Mouse (Mus musculus): ENCODE results near the gene Dhrs1. TPM values are rescaled to one million over a fixed set of nuclear protein-coding genes. Genes with fewer than 3 reads are reported as not detected.

The Dhrs1 gene
- total RNA-seq, 2 experiments from 2014 or later = 39.8 to 42.6 TPM

DNA sequence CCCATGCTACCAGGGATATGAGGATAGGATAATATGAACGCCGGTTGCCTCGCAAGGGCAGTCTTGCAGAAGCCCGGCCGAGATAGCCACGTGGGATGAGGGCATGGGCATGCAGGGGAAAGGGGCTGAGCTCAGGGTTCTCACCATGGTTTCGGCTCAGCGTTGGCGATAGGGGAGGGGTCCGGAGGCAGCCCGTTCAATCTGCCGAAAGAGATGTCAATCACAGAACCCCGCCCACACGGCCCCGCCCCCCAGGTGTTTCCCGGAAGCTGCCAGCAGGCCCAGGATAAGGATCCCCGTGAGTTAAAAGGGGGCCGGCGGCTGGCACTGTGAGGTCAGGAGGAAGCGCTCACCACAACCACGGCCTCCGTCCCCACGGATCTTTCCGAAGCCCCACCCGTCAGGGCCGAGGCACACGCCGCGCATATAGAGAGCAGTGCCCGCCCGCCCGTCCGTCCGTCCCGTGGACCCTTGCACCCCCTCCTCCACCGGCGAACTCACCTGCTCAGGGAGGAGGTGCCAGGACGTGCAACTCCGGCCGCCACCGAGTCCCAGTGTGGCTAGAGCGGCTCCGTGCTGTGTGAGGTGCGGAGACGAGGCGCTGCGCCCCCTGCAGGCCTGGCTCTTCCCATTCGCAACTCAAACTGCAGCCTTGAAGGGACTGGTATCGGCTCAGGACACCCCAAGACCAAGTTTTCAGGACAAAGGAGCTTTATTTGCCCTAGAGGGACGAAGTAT is 23.6 kb downstream of the Dhrs1 start, which contains the start of gene Rabggta:
TSS of gene Rabggta (minus strand) at position 564 of the 738 bp plus-strand sequence.
- peak; percentile 92 for DNase-seq

DNA sequence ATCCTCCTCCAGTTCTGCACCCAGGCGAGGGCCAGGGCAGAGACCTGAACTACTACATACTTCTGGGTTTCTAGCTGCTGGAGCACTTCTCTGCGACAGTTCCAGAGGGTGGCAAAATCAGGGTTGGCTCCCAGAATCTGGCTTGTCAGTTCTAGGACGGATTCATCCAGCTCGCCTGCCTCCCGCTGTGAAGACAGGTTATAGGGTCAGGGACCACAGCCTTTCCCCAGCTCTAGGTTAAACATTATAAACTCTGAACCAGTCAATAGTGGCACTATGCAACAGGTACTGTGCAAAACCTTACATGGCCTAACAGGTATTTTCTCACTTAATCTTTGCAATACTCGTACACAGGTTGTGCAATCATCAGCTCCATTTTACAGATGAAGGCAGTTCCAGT is 24.4 kb downstream of the Dhrs1 start:
- DNase-seq = no peak

DNA sequence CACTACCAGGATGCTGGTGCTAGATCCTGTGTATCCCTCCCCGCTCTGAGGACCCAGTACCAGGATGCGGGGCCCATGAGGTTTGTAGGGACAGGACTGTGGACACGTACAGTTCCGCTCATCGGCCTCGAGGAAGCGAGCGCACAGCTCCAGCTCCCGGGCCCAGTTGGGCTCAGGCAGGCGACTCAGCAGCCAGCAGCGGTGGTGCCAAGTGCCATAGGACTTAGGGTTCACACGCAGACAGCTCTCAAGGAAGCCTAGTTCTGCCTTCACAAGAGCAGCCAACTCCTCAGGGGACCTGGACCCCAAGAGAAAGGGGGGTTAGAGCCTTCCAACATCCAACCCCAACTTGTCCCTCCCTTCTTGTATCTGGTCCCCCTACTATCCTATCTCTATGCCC is 24.8 kb downstream of the Dhrs1 start:
- DNase-seq = no peak

GRCm38 (mm10) chr14:55719737-55720136 is 25.8 kb downstream of the Dhrs1 start:
- DNase-seq = no peak

DNA sequence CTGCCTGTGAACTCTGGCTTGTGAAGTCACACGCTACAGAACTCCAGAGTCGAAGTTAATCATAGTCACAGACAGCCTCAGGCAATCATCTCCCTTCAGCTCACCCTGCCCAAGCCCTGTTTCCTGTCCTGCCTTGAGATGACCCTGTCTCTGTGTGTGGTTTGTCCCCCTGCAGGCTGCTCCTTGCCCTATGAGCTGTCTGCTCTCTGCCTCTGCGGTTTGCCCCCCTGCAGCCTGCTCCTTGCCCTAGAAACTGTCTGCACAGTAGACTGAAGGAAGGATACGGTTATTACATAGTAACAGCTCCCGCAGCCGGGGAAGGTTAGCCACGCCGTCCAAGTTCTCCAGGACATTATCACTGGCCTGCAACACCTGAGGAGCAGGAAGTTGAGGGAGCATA is 28.6 kb downstream of the Dhrs1 start:
- DNase-seq = no peak

GRCm38 (mm10) chr14:55716271-55716670 is 29.2 kb downstream of the Dhrs1 start:
- no peak for DNase-seq

DNA sequence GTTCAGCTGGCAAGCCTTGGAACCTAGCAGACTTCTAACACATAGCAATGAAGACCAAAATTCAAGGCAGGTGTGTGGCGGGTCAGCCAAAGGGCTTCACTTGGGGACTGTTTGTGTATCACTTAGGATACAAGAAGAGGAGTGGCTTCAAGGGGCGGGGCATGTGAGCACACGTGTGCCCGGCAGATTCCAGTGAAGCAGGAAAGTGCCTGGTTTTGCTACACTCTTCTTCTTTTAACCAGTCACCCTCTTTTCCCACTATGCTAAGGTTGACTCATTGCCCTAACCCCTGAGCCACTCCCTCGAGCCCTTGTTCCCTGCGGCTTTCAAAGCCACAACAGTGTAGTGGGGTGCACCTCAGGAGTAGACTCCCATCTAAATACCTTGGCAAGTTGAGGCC is 30.6 kb downstream of the Dhrs1 start:
- DNase-seq = no peak

DNA sequence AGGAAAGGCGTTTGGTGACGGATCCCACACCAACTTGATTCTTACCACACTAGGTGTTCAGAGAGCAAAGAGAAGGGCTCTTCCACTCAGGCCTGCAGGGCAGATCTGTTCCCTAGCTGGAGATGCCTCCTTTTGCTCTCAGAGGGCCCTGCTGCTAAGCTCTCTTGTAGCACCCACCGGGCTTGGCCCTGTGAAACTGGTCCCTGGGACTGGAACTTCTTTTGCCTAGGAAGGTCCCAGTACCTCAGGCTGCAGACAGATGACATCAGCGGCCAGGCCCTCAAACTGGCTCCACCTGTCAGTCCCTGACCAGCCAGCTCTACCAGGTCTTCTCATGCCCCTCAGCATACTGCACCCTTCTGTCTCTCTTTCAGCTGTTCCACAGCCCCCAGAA is 31.8 kb downstream of the Dhrs1 start, which contains the start of gene Tgm1:
TSS of gene Tgm1 (minus strand) at position 198 of the 394 bp plus-strand sequence.
- no peak for DNase-seq

DNA sequence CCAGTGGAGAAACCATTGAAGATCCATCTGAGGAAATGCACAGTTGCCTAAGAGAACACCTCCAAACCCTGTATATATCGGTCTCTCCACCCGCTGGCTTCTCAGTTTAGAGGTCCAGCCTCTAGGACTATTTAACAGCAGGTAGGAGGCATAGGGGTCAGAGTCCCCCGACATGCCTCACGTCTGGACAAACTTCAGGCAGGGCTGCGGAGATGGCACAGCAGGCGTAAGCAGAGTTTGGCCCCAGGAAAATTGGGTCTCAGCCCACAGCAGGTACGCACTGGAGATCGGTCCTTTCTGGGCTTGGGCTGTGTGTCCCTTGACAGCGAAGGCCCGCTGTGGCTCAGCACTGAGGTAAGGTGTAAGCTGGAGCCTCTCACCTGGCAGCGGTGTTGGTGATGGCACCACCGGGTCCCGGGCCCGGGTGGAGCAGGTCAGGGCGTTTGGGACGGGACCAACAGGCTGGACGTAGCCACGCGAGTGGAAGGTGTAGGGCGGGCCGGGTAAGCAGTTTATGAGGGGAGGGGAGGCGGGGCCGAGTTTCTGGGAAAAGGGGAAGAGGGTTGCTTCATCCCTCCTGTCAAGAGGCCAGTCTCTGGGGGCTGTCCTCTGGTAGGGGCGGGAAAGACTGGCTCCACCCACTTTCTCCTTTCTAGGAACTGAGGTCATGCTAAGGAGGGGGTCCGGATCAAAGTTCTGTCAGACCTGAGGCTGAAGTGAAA is 32.3 kb downstream of the Dhrs1 start:
- peak; percentile 49 to 67 for DNase-seq

DNA sequence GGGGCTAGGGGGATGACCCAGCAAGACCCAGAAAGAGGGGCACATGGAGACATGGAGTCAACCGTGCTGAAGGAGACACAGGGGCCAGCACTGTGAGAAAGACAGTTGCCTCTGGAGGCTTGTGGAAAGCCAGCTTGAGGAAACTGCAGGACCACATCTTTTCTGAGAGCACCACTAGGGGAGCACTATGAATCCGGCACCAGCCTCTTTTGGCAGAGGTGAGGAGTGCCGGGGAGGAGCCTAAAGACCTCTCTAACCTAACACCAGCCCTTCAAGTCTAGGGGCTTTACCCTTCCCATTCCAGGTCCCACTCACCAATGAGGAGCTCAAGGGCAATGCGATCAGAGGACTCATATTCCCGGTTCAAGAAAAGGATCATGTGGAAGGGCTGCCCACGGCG is 33.7 kb downstream of the Dhrs1 start:
- no peak for DNase-seq

- no peak for DNase-seq
Observed at GRCm38 (mm10) chr14:55709509-55709908, 36.0 kb downstream of the Dhrs1 start.

DNA sequence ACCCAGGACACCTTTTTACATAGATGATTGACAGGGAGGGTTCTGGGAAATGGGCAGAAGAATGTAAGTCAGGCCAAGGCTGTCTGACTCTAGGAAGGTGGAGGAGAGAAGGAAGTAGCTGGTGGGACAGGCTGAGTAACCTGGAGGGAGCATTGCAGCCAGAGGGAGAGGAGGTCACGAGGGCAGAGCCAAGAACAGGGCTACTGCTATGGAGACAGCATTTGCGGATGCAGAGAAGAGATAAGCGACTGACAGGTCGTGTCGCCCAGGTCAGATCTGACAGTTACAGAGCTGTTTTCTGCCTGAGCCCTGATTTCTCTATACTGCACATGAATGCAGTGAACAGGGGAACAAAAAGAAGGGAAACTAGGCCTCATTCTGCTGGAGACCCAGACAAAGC is 38.1 kb downstream of the Dhrs1 start:
- no peak for DNase-seq

- no peak for DNase-seq
Observed at GRCm38 (mm10) chr14:55706051-55706600, 39.4 kb downstream of the Dhrs1 start.

DNA sequence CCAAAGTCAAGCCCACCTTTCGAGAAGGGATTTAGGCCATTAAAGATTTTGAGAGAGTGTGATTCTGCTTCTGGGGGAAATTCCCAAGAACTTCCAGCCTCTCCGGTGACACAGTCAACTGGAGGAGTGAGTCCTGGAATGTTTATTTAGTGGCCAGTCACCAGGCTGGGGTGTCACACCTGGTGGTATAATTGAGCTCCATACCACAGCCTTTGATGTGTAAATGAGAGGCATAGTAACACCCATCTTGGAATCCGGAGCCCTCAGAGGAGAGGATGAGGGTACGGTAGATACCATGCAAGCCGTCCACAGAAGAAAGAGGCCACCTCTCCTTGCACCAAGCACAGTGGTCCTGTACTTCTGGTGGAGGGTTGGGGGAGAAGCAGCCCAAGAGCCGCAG is 42.7 kb downstream of the Dhrs1 start:
- no peak for DNase-seq

GRCm38 (mm10) chr14:55701131-55701530 is 44.4 kb downstream of the Dhrs1 start:
- DNase-seq = no peak

GRCm38 (mm10) chr14:55697226-55697625 is 48.3 kb downstream of the Dhrs1 start:
- DNase-seq = peak in 1 of 2 experiments; percentile 24

GRCm38 (mm10) chr14:55689433-55689832 is 56.1 kb downstream of the Dhrs1 start:
- DNase-seq = no peak

Other genes with a start within 250 kb of the Dhrs1 start
- gene Cpne6, start 235.2 kb downstream of the Dhrs1 start, total RNA-seq (2021) = not detected
- gene Nrl, start 220.7 kb downstream of the Dhrs1 start, total RNA-seq (2021) = not detected
- 1 to 10 TPM; 8.3 to 9.4 TPM for gene Pck2, start 205.4 kb downstream of the Dhrs1 start, total RNA-seq (2021)
- gene Dcaf11, start 185.7 kb downstream of the Dhrs1 start, total RNA-seq (2021) = 100 to 1,000 TPM; 147 to 152 TPM
- not detected for gene A730061H03Rik, start 185.3 kb downstream of the Dhrs1 start, total RNA-seq (2021)
- 100 to 1,000 TPM; 172 to 176 TPM for gene Fitm1, start 170.1 kb downstream of the Dhrs1 start, total RNA-seq (2021)
- gene Psme1, start 167.6 kb downstream of the Dhrs1 start, total RNA-seq (2021) = 100 to 1,000 TPM; 276 to 319 TPM
- 10 to 100 TPM; 66.8 to 70.0 TPM for gene Emc9, start 160.4 kb downstream of the Dhrs1 start, total RNA-seq (2021)
- gene Psme2, start 154.6 kb downstream of the Dhrs1 start, total RNA-seq (2021) = 100 to 1,000 TPM; 142 to 145 TPM
- gene Rnf31, start 154.0 kb downstream of the Dhrs1 start, total RNA-seq (2021) = 10 to 100 TPM; 25.4 to 29.9 TPM
- 10 to 100 TPM in 1 of 2 experiments, 1 to 10 TPM in 1; 8.9 to 11.0 TPM for gene Irf9, start 142.1 kb downstream of the Dhrs1 start, total RNA-seq (2021)
- under 1 TPM; 0.22 to 0.62 TPM for gene Rec8, start 127.7 kb downstream of the Dhrs1 start, total RNA-seq (2021)
- 10 to 100 TPM; 51.3 to 64.8 TPM for gene Ipo4, start 109.7 kb downstream of the Dhrs1 start, total RNA-seq (2021)
- 1 to 10 TPM; 1.4 to 2.3 TPM for gene Gm49378, start 107.8 kb downstream of the Dhrs1 start, total RNA-seq (2021)
- gene Tm9sf1, start 101.9 kb downstream of the Dhrs1 start, total RNA-seq (2021) = 10 to 100 TPM; 39.7 to 42.3 TPM
- under 1 TPM; 0.42 to 0.54 TPM for gene Tssk4, start 95.5 kb downstream of the Dhrs1 start, total RNA-seq (2021)
- 10 to 100 TPM; 47.1 to 58.8 TPM for gene Mdp1, start 85.2 kb downstream of the Dhrs1 start, total RNA-seq (2021)
- gene Gmpr2, start 73.7 kb downstream of the Dhrs1 start, total RNA-seq (2021) = 10 to 100 TPM in 1 of 2 experiments, 1 to 10 TPM in 1; 8.7 to 10.8 TPM
- gene Nedd8, start 73.6 kb downstream of the Dhrs1 start, total RNA-seq (2021) = 100 to 1,000 TPM; 250 to 257 TPM
- gene Tinf2, start 63.9 kb downstream of the Dhrs1 start, total RNA-seq (2021) = 10 to 100 TPM; 10.1 to 12.1 TPM
- under 1 TPM; 0.25 to 0.44 TPM for gene Tgm1, start 31.8 kb downstream of the Dhrs1 start, total RNA-seq (2021)
- gene Rabggta, start 23.4 kb downstream of the Dhrs1 start, total RNA-seq (2021) = 10 to 100 TPM; 14.8 to 15.8 TPM
- gene Nop9, start within 50 bp of the Dhrs1 start, total RNA-seq (2021) = 10 to 100 TPM in 1 of 2 experiments, 1 to 10 TPM in 1; 7.7 to 11.9 TPM
- 1 to 10 TPM; 2.0 TPM for gene Cideb, start 12.8 kb upstream of the Dhrs1 start, total RNA-seq (2021)
- under 1 TPM; 0.21 to 0.25 TPM for gene Ltb4r2, start 15.7 kb upstream of the Dhrs1 start, total RNA-seq (2021)
- gene Ltb4r1, start 20.3 kb upstream of the Dhrs1 start, total RNA-seq (2021) = under 1 TPM; 0.25 to 0.41 TPM
- gene Adcy4, start 38.4 kb upstream of the Dhrs1 start, total RNA-seq (2021) = 10 to 100 TPM; 15.7 to 17.3 TPM
- 1 to 10 TPM; 1.6 to 2.9 TPM for gene Ripk3, start 43.2 kb upstream of the Dhrs1 start, total RNA-seq (2021)
- 1 to 10 TPM; 2.5 to 4.0 TPM for gene Nfatc4, start 77.5 kb upstream of the Dhrs1 start, total RNA-seq (2021)
- 1 to 10 TPM; 7.2 to 7.4 TPM for gene Nynrin, start 108.3 kb upstream of the Dhrs1 start, total RNA-seq (2021)
- gene Cbln3, start 138.7 kb upstream of the Dhrs1 start, total RNA-seq (2021) = not detected
- gene Khnyn, start 139.3 kb upstream of the Dhrs1 start, total RNA-seq (2021) = 10 to 100 TPM in 1 of 2 experiments, 1 to 10 TPM in 1; 8.6 to 10.0 TPM
- 100 to 1,000 TPM; 119 to 138 TPM for gene Sdr39u1, start 154.6 kb upstream of the Dhrs1 start, total RNA-seq (2021)
- 1 to 10 TPM; 1.6 to 2.5 TPM for gene Cma1, start 199.0 kb upstream of the Dhrs1 start, total RNA-seq (2021)
- not detected for gene Cma2, start 205.3 kb upstream of the Dhrs1 start, total RNA-seq (2021)

Measured in heart, adult 18-20 months (tissue).